Mouse (Mus musculus) monocyte, adult 5-6 weeks (primary cell): Measurements from ENCODE around the gene Plcb1. TPM values are rescaled to one million over a fixed set of nuclear protein-coding genes. Genes with fewer than 3 reads are reported as not detected.

Experiments
- ATAC-seq: fragments of 153-309, 156-312 bp; replicated peaks from 2 replicates; pipeline ENCODE4 v1.8.0; 2017; ENCODE audit warnings: mild to moderate bottlenecking; ENCODE audit not compliant: low TSS enrichment, insufficient number of reproducible peaks, severe bottlenecking, poor library complexity, low FRiP score
- total RNA-seq: library from RNA; stranded (forward); fragments of 200-1000, 200-491, 200-594 nt; gene quantifications from 3 replicates; pipeline ENCODE4 v1.2.3, GENCODE M21; 2017

The Plcb1 gene
- total RNA-seq, 1 experiment from 2014 or later, result 5.5 TPM

- no peak for ATAC-seq
Observed at GRCm38 (mm10) chr2:135503328-135503997, 717.6 kb downstream of the Plcb1 start.

- no peak for ATAC-seq
Observed at GRCm38 (mm10) chr2:135503998-135504354, 718.1 kb downstream of the Plcb1 start.

- no peak for ATAC-seq
Observed at GRCm38 (mm10) chr2:135507111-135507510, 721.2 kb downstream of the Plcb1 start.

- ATAC-seq, result no peak
Observed at GRCm38 (mm10) chr2:135518956-135519355, 733.1 kb downstream of the Plcb1 start.

Other genes with a start within 250 kb of the Plcb1 start
- gene Hao1, start 231.7 kb upstream of the Plcb1 start, total RNA-seq, result not detected in 3 replicates
- gene Tmx4, start 141.9 kb upstream of the Plcb1 start, total RNA-seq, result 36.6 to 47.6 TPM (median 41.2 TPM) in 3 replicates